Mouse (Mus musculus): Measurements from ENCODE around the gene Cdcp1. TPM values are rescaled to one million over a fixed set of nuclear protein-coding genes. Genes with fewer than 3 reads are reported as not detected.

Gene Cdcp1
- polyA plus RNA-seq, 1 experiment, result not detected

GRCm38 (mm10) chr9:123150241-123151020, 65.4 kb downstream of the Cdcp1 start, which contains the start of gene Clec3b:
Gene Clec3b, plus strand, starts transcription at chr9:123150946.
- no peak for TF ChIP-seq TAL1 (IDR thresholded peaks at IDR 0.05; ENCODE audit: low read length)
- no peak for TF ChIP-seq GATA1 (IDR thresholded peaks at IDR 0.05; ENCODE audit: low read length)
- Histone ChIP-seq H3K4me1 (ENCODE audit: control insufficient read depth) (peaks cover 5% of the 10 kb centered on the region), H3K9me3 (ENCODE audit: control insufficient read depth, low read length) (no peaks in the 10 kb centered on the region), H3K36me3 (ENCODE audit: control insufficient read depth) (no peaks in the 10 kb centered on the region), H3K27me3 (ENCODE audit: control insufficient read depth) (no peaks in the 10 kb centered on the region), H3K4me3 (replicated peaks) (no peak within 1 kb of the TSS)

- no peaks in the 10 kb centered on the region for H3K9me3 ChIP-seq (ENCODE audit: control insufficient read depth, low read length)
- H3K4me3 ChIP-seq (replicated peaks), result no peak overlapping the region
- no peaks in the 10 kb centered on the region for H3K27me3 ChIP-seq (ENCODE audit: control insufficient read depth)
- TF ChIP-seq GATA1 (IDR thresholded peaks at IDR 0.05; ENCODE audit: low read length) (no peak), TAL1 (IDR thresholded peaks at IDR 0.05; ENCODE audit: low read length) (no peak)
- peaks cover 5% of the 10 kb centered on the region for H3K4me1 ChIP-seq (ENCODE audit: control insufficient read depth)
- no peaks in the 10 kb centered on the region; the same call in 1 of the 2 replicates for H3K36me3 ChIP-seq (ENCODE audit: control insufficient read depth)
Observed at GRCm38 (mm10) chr9:123148430-123148829, 67.4 kb downstream of the Cdcp1 start.

GRCm38 (mm10) chr9:123139887-123140614, 75.8 kb downstream of the Cdcp1 start:
- Histone ChIP-seq H3K9me3 (ENCODE audit: control insufficient read depth, low read length) (no peaks in the 10 kb centered on the region), H3K27me3 (ENCODE audit: control insufficient read depth) (no peaks in the 10 kb centered on the region), H3K36me3 (ENCODE audit: control insufficient read depth) (peaks cover 56% of the 10 kb centered on the region), H3K4me3 (replicated peaks) (no peak overlapping the region), H3K4me1 (ENCODE audit: control insufficient read depth) (no peaks in the 10 kb centered on the region)
- TF ChIP-seq GATA1 (IDR thresholded peaks at IDR 0.05; ENCODE audit: low read length) (no peak), TAL1 (IDR thresholded peaks at IDR 0.05; ENCODE audit: low read length) (no peak)

GRCm38 (mm10) chr9:123138891-123139474, 76.9 kb downstream of the Cdcp1 start:
- Histone ChIP-seq H3K4me1 (ENCODE audit: control insufficient read depth) (no peaks in the 10 kb centered on the region), H3K27me3 (ENCODE audit: control insufficient read depth) (no peaks in the 10 kb centered on the region), H3K4me3 (replicated peaks) (no peak overlapping the region), H3K9me3 (ENCODE audit: control insufficient read depth, low read length) (no peaks in the 10 kb centered on the region), H3K36me3 (ENCODE audit: control insufficient read depth) (peaks cover 66% of the 10 kb centered on the region)
- TF ChIP-seq GATA1 (IDR thresholded peaks at IDR 0.05; ENCODE audit: low read length) (no peak), TAL1 (IDR thresholded peaks at IDR 0.05; ENCODE audit: low read length) (no peak)

- no peak overlapping the region for H3K4me3 ChIP-seq (replicated peaks)
- H3K27me3 ChIP-seq (ENCODE audit: control insufficient read depth), result no peaks in the 10 kb centered on the region
- H3K36me3 ChIP-seq (ENCODE audit: control insufficient read depth), result peaks cover 85% of the 10 kb centered on the region
- TF ChIP-seq GATA1 (IDR thresholded peaks at IDR 0.05; ENCODE audit: low read length) (no peak), TAL1 (IDR thresholded peaks at IDR 0.05; ENCODE audit: low read length) (no peak)
- H3K9me3 ChIP-seq (ENCODE audit: control insufficient read depth, low read length), result no peaks in the 10 kb centered on the region
- peaks cover 2% of the 10 kb centered on the region; the same call in 1 of the 2 replicates for H3K4me1 ChIP-seq (ENCODE audit: control insufficient read depth)
Observed at GRCm38 (mm10) chr9:123136953-123137682, 78.7 kb downstream of the Cdcp1 start.

- Histone ChIP-seq H3K36me3 (ENCODE audit: control insufficient read depth) (peaks cover 98% of the 10 kb centered on the region), H3K4me3 (replicated peaks) (no peak overlapping the region), H3K27me3 (ENCODE audit: control insufficient read depth) (no peaks in the 10 kb centered on the region), H3K4me1 (ENCODE audit: control insufficient read depth) (peaks cover 6% of the 10 kb centered on the region), H3K9me3 (ENCODE audit: control insufficient read depth, low read length) (no peaks in the 10 kb centered on the region)
- TF ChIP-seq GATA1 (IDR thresholded peaks at IDR 0.05; ENCODE audit: low read length), result no peak
- TF ChIP-seq TAL1 (IDR thresholded peaks at IDR 0.05; ENCODE audit: low read length), result no peak
Observed at GRCm38 (mm10) chr9:123132994-123133393, 82.8 kb downstream of the Cdcp1 start.

GRCm38 (mm10) chr9:123127663-123128062, 88.2 kb downstream of the Cdcp1 start:
- no peak for TF ChIP-seq GATA1 (IDR thresholded peaks at IDR 0.05; ENCODE audit: low read length)
- no peak for TF ChIP-seq TAL1 (IDR thresholded peaks at IDR 0.05; ENCODE audit: low read length)
- no peaks in the 10 kb centered on the region for H3K27me3 ChIP-seq (ENCODE audit: control insufficient read depth)
- H3K4me3 ChIP-seq (replicated peaks), result no peak overlapping the region
- H3K36me3 ChIP-seq (ENCODE audit: control insufficient read depth), result peaks cover 84% of the 10 kb centered on the region
- no peaks in the 10 kb centered on the region for H3K9me3 ChIP-seq (ENCODE audit: control insufficient read depth, low read length)
- peaks cover 33% of the 10 kb centered on the region for H3K4me1 ChIP-seq (ENCODE audit: control insufficient read depth)

GRCm38 (mm10) chr9:123124413-123124981, 91.3 kb downstream of the Cdcp1 start:
- no peak overlapping the region for H3K4me3 ChIP-seq (replicated peaks)
- peaks cover 83% of the 10 kb centered on the region for H3K36me3 ChIP-seq (ENCODE audit: control insufficient read depth)
- TF ChIP-seq GATA1 (IDR thresholded peaks at IDR 0.05; ENCODE audit: low read length) (no peak), TAL1 (IDR thresholded peaks at IDR 0.05; ENCODE audit: low read length) (no peak)
- peaks cover 26% of the 10 kb centered on the region for H3K4me1 ChIP-seq (ENCODE audit: control insufficient read depth)
- H3K9me3 ChIP-seq (ENCODE audit: control insufficient read depth, low read length), result no peaks in the 10 kb centered on the region
- no peaks in the 10 kb centered on the region for H3K27me3 ChIP-seq (ENCODE audit: control insufficient read depth)

All from erythroblast, embryonic 14.5 days (primary cell).